Comparison of ENCODE assay signal across 11 mouse cellular contexts in genomic region chr11:84958271-84958630, GRCm38 (mm10). TPM values are rescaled to one million over a fixed set of nuclear protein-coding genes. Genes with fewer than 3 reads are reported as not detected.
A peak's percentile ranks its signal among the peaks of the same experiment; 100 is the strongest.
DNase-seq lines count a peak whose midpoint lies in the region; ATAC-seq and TF ChIP-seq lines count a peak whose summit lies in the region.
"Had no signal": no experiment of that assay in that cellular context is flagged by ENCODE, and none has a peak within 500 bp of the region (broad histone marks: within the 10 kb centered on the region; RNA-seq: fewer than 3 reads in every experiment).

No protein-coding gene starts in this region.

- ATAC-seq in liver, embryonic 12.5 days, result no peak
- no peak for ATAC-seq in liver, postnatal 0 days
- ATAC-seq in forebrain, embryonic 13.5 days, result no peak
- ATAC-seq in midbrain, embryonic 16.5 days, result no peak

- no peak overlapping the region for H3K9ac ChIP-seq in liver, embryonic 12.5 days
- H3K9ac ChIP-seq in liver, postnatal 0 days (replicated peaks), result no peak overlapping the region
- peak overlapping the region; percentile 50 for H3K9ac ChIP-seq in forebrain, embryonic 13.5 days
- H3K9ac ChIP-seq in midbrain, embryonic 16.5 days (ENCODE audit: low read depth, low read length), result peak overlapping the region; percentile 49; the same call in 1 of the 2 replicates

- peak overlapping the region; percentile 15; the same call in 1 of the 2 replicates for H3K4me3 ChIP-seq in liver, embryonic 12.5 days
- H3K4me3 ChIP-seq in liver, postnatal 0 days (ENCODE audit: low read depth, low read length), result no peak overlapping the region
- H3K4me3 ChIP-seq in forebrain, embryonic 13.5 days, result peak overlapping the region; percentile 35
- peak overlapping the region; percentile 41 for H3K4me3 ChIP-seq in midbrain, embryonic 16.5 days (ENCODE audit: low read depth, low read length)

- H3K27ac ChIP-seq in liver, embryonic 12.5 days, result no peak overlapping the region
- no peak overlapping the region for H3K27ac ChIP-seq in liver, postnatal 0 days (ENCODE audit: low read depth)
- H3K27ac ChIP-seq in forebrain, embryonic 13.5 days, result no peak overlapping the region
- H3K27ac ChIP-seq in midbrain, embryonic 16.5 days (ENCODE audit: low read length), result no peak overlapping the region

- H3K4me2 ChIP-seq in liver, embryonic 12.5 days, result peak overlapping the region; percentile 53
- H3K4me2 ChIP-seq in liver, postnatal 0 days (ENCODE audit: low read depth, low read length), result no peak overlapping the region
- H3K4me2 ChIP-seq in forebrain, embryonic 13.5 days, result peak overlapping the region; percentile 59
- peak overlapping the region; percentile 69 for H3K4me2 ChIP-seq in midbrain, embryonic 16.5 days (ENCODE audit: low read length)

- TF ChIP-seq EP300 in liver, postnatal 0 days (IDR thresholded peaks at IDR 0.05; ENCODE audit: low read depth), result no peak

- no peaks in the 10 kb centered on the region for H3K36me3 ChIP-seq in liver, embryonic 12.5 days
- no peaks in the 10 kb centered on the region for H3K36me3 ChIP-seq in liver, postnatal 0 days (replicated peaks; ENCODE audit: insufficient read depth, low read length)
- no peaks in the 10 kb centered on the region for H3K36me3 ChIP-seq in forebrain, embryonic 13.5 days (ENCODE audit: poor library complexity, severe bottlenecking)
- no peaks in the 10 kb centered on the region for H3K36me3 ChIP-seq in midbrain, embryonic 16.5 days (ENCODE audit: control insufficient read depth, insufficient read depth, low read length)

- 6% methylated on average over 11 of the region's 11 CpGs for WGBS in liver, embryonic 12.5 days (ENCODE audit: insufficient replicate concordance)
- 2% methylated on average over 11 of the region's 11 CpGs for WGBS in liver, postnatal 0 days (ENCODE audit: insufficient replicate concordance)
- WGBS in forebrain, embryonic 13.5 days, result 1% methylated on average over 11 of the region's 11 CpGs
- 0% methylated on average over 11 of the region's 11 CpGs for WGBS in midbrain, embryonic 16.5 days

- peaks cover 26% of the 10 kb centered on the region for H3K4me1 ChIP-seq in liver, embryonic 12.5 days
- H3K4me1 ChIP-seq in liver, postnatal 0 days (ENCODE audit: insufficient read depth), result peaks cover 7% of the 10 kb centered on the region; the same call in 1 of the 2 replicates
- peaks cover 16% of the 10 kb centered on the region for H3K4me1 ChIP-seq in forebrain, embryonic 13.5 days
- peaks cover 10% of the 10 kb centered on the region for H3K4me1 ChIP-seq in midbrain, embryonic 16.5 days (ENCODE audit: control insufficient read depth, insufficient read depth, low read length)

- DNase-seq in liver, postnatal 0 days, result no peak
- DNase-seq in kidney, adult 9 months, result peak; percentile 83
- DNase-seq in right cerebral cortex, adult 2 months (ENCODE audit: low spot score in 2 of 2), result no peak
- DNase-seq in layer of hippocampus, postnatal 36 days, result no peak
- no peak for DNase-seq in left cerebral cortex, adult 9 months (ENCODE audit: low spot score in 2 of 2)
- DNase-seq: thymus, adult 18-20 months had no signal

- no peak for TF ChIP-seq CTCF in liver, postnatal 0 days (IDR thresholded peaks at IDR 0.05; ENCODE audit: low read depth)

- H3K9me3 ChIP-seq in liver, embryonic 12.5 days (replicated peaks), result no peaks in the 10 kb centered on the region
- no peaks in the 10 kb centered on the region for H3K9me3 ChIP-seq in liver, postnatal 0 days (ENCODE audit: low read length)
- no peaks in the 10 kb centered on the region for H3K9me3 ChIP-seq in forebrain, embryonic 13.5 days (replicated peaks)
- H3K9me3 ChIP-seq in midbrain, embryonic 16.5 days (replicated peaks; ENCODE audit: control insufficient read depth, low read length, poor library complexity, severe bottlenecking), result no peaks in the 10 kb centered on the region

- peaks cover 83% of the 10 kb centered on the region for H3K27me3 ChIP-seq in liver, embryonic 12.5 days (replicated peaks)
- H3K27me3 ChIP-seq in liver, postnatal 0 days (ENCODE audit: insufficient read depth, low read length), result peaks cover 45% of the 10 kb centered on the region
- peaks cover 52% of the 10 kb centered on the region for H3K27me3 ChIP-seq in forebrain, embryonic 13.5 days
- peaks cover 19% of the 10 kb centered on the region for H3K27me3 ChIP-seq in midbrain, embryonic 16.5 days (ENCODE audit: control insufficient read depth, insufficient read depth, low read depth, low read length)

RNA-seq across cellular contexts. Expression of gene Car4, which starts 0.7 kb away (rescaled TPM):
- polyA plus RNA-seq in liver, embryonic 12.5 days (2016; fragmentation: Nextera tagmentation; extraction: Ambion mirVana), result 2.7 and 3.1 TPM in 2 replicates
- polyA plus RNA-seq in liver, postnatal 0 days (2015; fragmentation: Nextera tagmentation; extraction: Ambion mirVana), result not detected in 2 replicates
- 1.2 and 2.0 TPM in 2 replicates for polyA plus RNA-seq in forebrain, embryonic 13.5 days (2015; fragmentation: Nextera tagmentation; extraction: Ambion mirVana)
- 3.6 and 5.7 TPM in 2 replicates for polyA plus RNA-seq in midbrain, embryonic 16.5 days (2015; fragmentation: Nextera tagmentation; extraction: Ambion mirVana)
- 10 to 100 TPM; 81.8 to 83.1 TPM for total RNA-seq in layer of hippocampus, postnatal 36 days (2021)
- total RNA-seq: common myeloid progenitor, adult 5-6 weeks had no signal
- polyA plus RNA-seq: liver, embryonic 16.5 days had no signal

RNA-seq across cellular contexts. Expression of gene Znhit3, which starts 42.1 kb away (rescaled TPM):
- polyA plus RNA-seq in liver, embryonic 12.5 days (2016; fragmentation: Nextera tagmentation; extraction: Ambion mirVana), result 60.0 and 62.4 TPM in 2 replicates
- polyA plus RNA-seq in liver, postnatal 0 days (2015; fragmentation: Nextera tagmentation; extraction: Ambion mirVana), result 20.1 and 21.8 TPM in 2 replicates
- polyA plus RNA-seq in forebrain, embryonic 13.5 days (2015; fragmentation: Nextera tagmentation; extraction: Ambion mirVana), result 75.3 and 76.3 TPM in 2 replicates
- polyA plus RNA-seq in midbrain, embryonic 16.5 days (2015; fragmentation: Nextera tagmentation; extraction: Ambion mirVana), result 63.4 and 64.2 TPM in 2 replicates
- 10 to 100 TPM; 31.3 to 33.7 TPM for total RNA-seq in layer of hippocampus, postnatal 36 days (2021)

Comparison
In these comparisons a context has a peak if more than half of its experiments do, and no peak if none do; other contexts are left out.
1. H3K9ac ChIP-seq: peak in forebrain, embryonic 13.5 days (single experiment) and midbrain, embryonic 16.5 days (single experiment); none in liver, embryonic 12.5 days (single experiment) and liver, postnatal 0 days (single experiment).